Mouse (Mus musculus) 3134 (cell line): ENCODE measurements around the gene Ddx19b.
"Not testable (repeated sequence)": the region's sequence is repeated elsewhere in the genome, so short reads cannot be mapped to it uniquely, and the experiment has no call there.

ENCODE experiments used
- DNase-seq: peaks from one replicate; pipeline ENCODE4 v3.0.0-alpha.2; 2011; ENCODE audit warnings: low spot score; ENCODE audit not compliant: insufficient read length; ENCODE audit errors: extremely low read depth

Ddx19b gene

GRCm38 (mm10) chr8:111031572-111031971 lies at the start of gene Ddx19b:
TSS of gene Ddx19b (minus strand) at chr8:111031751.
- DNase-seq: no peak

GRCm38 (mm10) chr8:111079861-111080271 lies 48.3 kb upstream of the Ddx19b start:
- DNase-seq: no peak

- no peak for DNase-seq
Measured at GRCm38 (mm10) chr8:111079461-111079860, 47.9 kb upstream of the Ddx19b start.

- DNase-seq: no peak
Measured at GRCm38 (mm10) chr8:111075926-111076325, 44.4 kb upstream of the Ddx19b start.

GRCm38 (mm10) chr8:111068660-111069059 lies 37.1 kb upstream of the Ddx19b start:
- not testable (repeated sequence) for DNase-seq

GRCm38 (mm10) chr8:111067439-111067838 lies 35.9 kb upstream of the Ddx19b start:
- DNase-seq: no peak

GRCm38 (mm10) chr8:111066308-111066707 lies 34.8 kb upstream of the Ddx19b start:
- no peak for DNase-seq

GRCm38 (mm10) chr8:111062893-111063292 lies 31.3 kb upstream of the Ddx19b start:
- DNase-seq: no peak

- peak; percentile 81 for DNase-seq
Measured at GRCm38 (mm10) chr8:111062072-111062757, 30.7 kb upstream of the Ddx19b start.

GRCm38 (mm10) chr8:111061688-111062071 lies 30.1 kb upstream of the Ddx19b start:
- DNase-seq: no peak

GRCm38 (mm10) chr8:111058946-111059572 lies 27.5 kb upstream of the Ddx19b start:
- DNase-seq: no peak

- DNase-seq: peak; percentile 77
Measured at GRCm38 (mm10) chr8:111056691-111057293, 25.2 kb upstream of the Ddx19b start.

- peak; percentile 91 for DNase-seq
Measured at GRCm38 (mm10) chr8:111056158-111056663, 24.7 kb upstream of the Ddx19b start, which contains the start of gene Exosc6. TSS of gene Exosc6 (plus strand) at chr8:111056339.

GRCm38 (mm10) chr8:111055661-111056060 lies 24.1 kb upstream of the Ddx19b start:
- DNase-seq: no peak

GRCm38 (mm10) chr8:111055031-111055634 lies 23.6 kb upstream of the Ddx19b start:
- DNase-seq: no peak

GRCm38 (mm10) chr8:111053827-111054518 lies 22.4 kb upstream of the Ddx19b start:
- DNase-seq: no peak

- no peak for DNase-seq
Measured at GRCm38 (mm10) chr8:111049106-111049505, 17.6 kb upstream of the Ddx19b start.

- DNase-seq: no peak
Measured at GRCm38 (mm10) chr8:111048694-111049093, 17.1 kb upstream of the Ddx19b start.

- DNase-seq: no peak
Measured at GRCm38 (mm10) chr8:111044003-111044734, 12.6 kb upstream of the Ddx19b start.

GRCm38 (mm10) chr8:111042546-111042945 lies 11.0 kb upstream of the Ddx19b start:
- DNase-seq: no peak
